Mouse (Mus musculus): ENCODE measurements around the gene Sit1. TPM values are rescaled to one million over a fixed set of nuclear protein-coding genes. Genes with fewer than 3 reads are reported as not detected.

Gene Sit1
- polyA plus RNA-seq, 1 experiment from 2014 or later = not detected

- no peak overlapping the region for H3K4me3 ChIP-seq (ENCODE audit: low read depth, low read length)
- no peaks in the 10 kb centered on the region for H3K9me3 ChIP-seq (replicated peaks; ENCODE audit: control insufficient read depth, low read length)
- no peak for ATAC-seq (replicated peaks; ENCODE audit: insufficient number of reproducible peaks, low FRiP score, low TSS enrichment)
- no peak overlapping the region; the same call in 1 of the 2 replicates for H3K9ac ChIP-seq (ENCODE audit: low read depth, low read length)
- no peaks in the 10 kb centered on the region for H3K27me3 ChIP-seq (ENCODE audit: control insufficient read depth, insufficient read depth, low read length)
- H3K4me2 ChIP-seq = no peak overlapping the region; the same call in 1 of the 2 replicates
- WGBS (ENCODE audit: insufficient replicate concordance) = 91% methylated on average over 8 of the region's 8 CpGs
- H3K27ac ChIP-seq (ENCODE audit: low read depth, low read length) = no peak overlapping the region
- H3K36me3 ChIP-seq (ENCODE audit: control insufficient read depth, insufficient read depth, low read length) = 0 out of 2 replicates have a peak, but pooled peaks cover 2% of the 10 kb centered on the region
- H3K4me1 ChIP-seq (ENCODE audit: control insufficient read depth, insufficient read depth, low read length) = peaks cover 36% of the 10 kb centered on the region
Measured at GRCm38 (mm10) chr4:43497405-43497804, 13.9 kb upstream of the Sit1 start.

DNA sequence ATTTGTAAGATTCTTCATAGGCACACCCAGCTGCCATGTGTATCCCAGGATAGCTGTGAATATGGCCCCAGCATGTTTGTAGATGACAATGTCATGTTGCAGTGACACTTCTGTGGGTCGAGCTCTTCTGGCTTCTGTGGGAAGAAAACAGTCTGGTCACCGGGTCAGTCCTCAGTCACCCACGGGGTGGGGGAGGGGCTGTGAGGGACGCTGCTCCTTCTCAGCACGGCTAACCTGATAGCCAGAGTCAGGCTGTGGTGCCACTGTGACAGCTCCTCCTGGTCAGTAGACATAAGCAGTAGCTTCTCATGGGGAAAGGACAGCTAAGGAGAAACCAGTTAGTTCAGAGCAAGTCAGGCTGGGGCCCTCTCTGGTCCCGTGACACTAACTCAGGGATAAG is 13.1 kb upstream of the Sit1 start:
- WGBS (ENCODE audit: insufficient replicate concordance) = 44% methylated on average over 6 of the region's 6 CpGs
- no peak overlapping the region; the same call in 1 of the 2 replicates for H3K9ac ChIP-seq (ENCODE audit: low read depth, low read length)
- no peak overlapping the region for H3K4me2 ChIP-seq
- H3K4me3 ChIP-seq (ENCODE audit: low read depth, low read length) = no peak overlapping the region
- no peaks in the 10 kb centered on the region for H3K27me3 ChIP-seq (ENCODE audit: control insufficient read depth, insufficient read depth, low read length)
- no peaks in the 10 kb centered on the region for H3K9me3 ChIP-seq (replicated peaks; ENCODE audit: control insufficient read depth, low read length)
- H3K4me1 ChIP-seq (ENCODE audit: control insufficient read depth, insufficient read depth, low read length) = peaks cover 36% of the 10 kb centered on the region
- H3K27ac ChIP-seq (ENCODE audit: low read depth, low read length) = no peak overlapping the region
- H3K36me3 ChIP-seq (ENCODE audit: control insufficient read depth, insufficient read depth, low read length) = 0 out of 2 replicates have a peak, but pooled peaks cover 2% of the 10 kb centered on the region
- no peak for ATAC-seq (replicated peaks; ENCODE audit: insufficient number of reproducible peaks, low FRiP score, low TSS enrichment)

- ATAC-seq (replicated peaks; ENCODE audit: insufficient number of reproducible peaks, low FRiP score, low TSS enrichment) = no peak
- H3K9ac ChIP-seq (ENCODE audit: low read depth, low read length) = peak overlapping the region; percentile 91
- peaks cover 35% of the 10 kb centered on the region for H3K4me1 ChIP-seq (ENCODE audit: control insufficient read depth, insufficient read depth, low read length)
- H3K4me3 ChIP-seq (ENCODE audit: low read depth, low read length) = peak overlapping the region; percentile 76
- H3K9me3 ChIP-seq (replicated peaks; ENCODE audit: control insufficient read depth, low read length) = no peaks in the 10 kb centered on the region
- H3K4me2 ChIP-seq = peak overlapping the region; percentile 88
- H3K36me3 ChIP-seq (ENCODE audit: control insufficient read depth, insufficient read depth, low read length) = 0 out of 2 replicates have a peak, but pooled peaks cover 2% of the 10 kb centered on the region
- under 1% methylated on average over 9 of the region's 9 CpGs for WGBS (ENCODE audit: insufficient replicate concordance)
- peak overlapping the region; percentile 75 for H3K27ac ChIP-seq (ENCODE audit: low read depth, low read length)
- no peaks in the 10 kb centered on the region for H3K27me3 ChIP-seq (ENCODE audit: control insufficient read depth, insufficient read depth, low read length)
Measured at GRCm38 (mm10) chr4:43493846-43494240, 10.3 kb upstream of the Sit1 start.

DNA sequence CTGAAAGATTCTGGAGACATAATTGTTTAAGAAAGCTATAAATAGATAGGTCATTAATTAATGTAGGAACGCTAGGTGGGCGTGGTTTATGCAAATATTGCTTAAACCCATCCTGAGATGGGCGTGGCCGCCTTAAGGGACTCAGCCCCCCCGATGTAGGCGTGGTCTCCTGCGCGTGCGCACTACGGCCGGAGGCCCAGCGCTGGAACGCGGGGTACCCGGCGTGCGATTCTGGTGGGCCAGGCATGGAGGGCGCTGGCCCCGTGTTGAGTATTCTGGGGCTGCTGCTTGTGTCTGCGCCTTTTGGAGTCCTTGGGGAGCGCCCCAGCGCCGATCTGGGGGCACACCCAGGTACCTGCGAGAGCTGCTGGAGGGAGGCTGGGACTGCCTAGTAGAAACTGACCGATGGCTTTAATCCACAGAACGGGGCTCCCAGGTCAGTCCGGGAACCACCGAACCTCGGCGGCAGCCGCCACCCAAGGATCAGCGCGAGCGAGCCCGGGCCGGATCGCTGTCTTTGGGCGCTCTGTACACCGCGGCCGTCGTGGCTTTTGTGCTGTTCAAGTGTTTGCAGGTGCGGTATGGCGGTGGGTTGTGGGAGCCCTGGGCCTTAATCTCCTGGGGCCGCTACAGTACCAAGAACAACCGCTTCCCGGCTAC is 9.8 kb upstream of the Sit1 start:
- Histone ChIP-seq H3K9ac (ENCODE audit: low read depth, low read length) (peak overlapping the region; percentile 91), H3K36me3 (ENCODE audit: control insufficient read depth, insufficient read depth, low read length) (0 out of 2 replicates have a peak, but pooled peaks cover 2% of the 10 kb centered on the region), H3K27ac (ENCODE audit: low read depth, low read length) (peak overlapping the region; percentile 75), H3K4me2 (peak overlapping the region; percentile 88), H3K9me3 (replicated peaks; ENCODE audit: control insufficient read depth, low read length) (no peaks in the 10 kb centered on the region), H3K4me1 (ENCODE audit: control insufficient read depth, insufficient read depth, low read length) (peaks cover 30% of the 10 kb centered on the region), H3K27me3 (ENCODE audit: control insufficient read depth, insufficient read depth, low read length) (no peaks in the 10 kb centered on the region), H3K4me3 (ENCODE audit: low read depth, low read length) (peak overlapping the region; percentile 76)
- peak; percentile 88 for ATAC-seq (replicated peaks; ENCODE audit: insufficient number of reproducible peaks, low FRiP score, low TSS enrichment)
- WGBS (ENCODE audit: insufficient replicate concordance) = under 1% methylated on average over 47 of the region's 47 CpGs

GRCm38 (mm10) chr4:43492821-43493185 is 9.3 kb upstream of the Sit1 start, which contains the start of gene Ccdc107:
TSS of gene Ccdc107 (plus strand) at chr4:43492900.
- H3K27ac ChIP-seq (ENCODE audit: low read depth, low read length) = peak within 1 kb of the TSS; percentile 75
- H3K9ac ChIP-seq (ENCODE audit: low read depth, low read length) = peak within 1 kb of the TSS; percentile 91
- H3K4me3 ChIP-seq (ENCODE audit: low read depth, low read length) = peak within 1 kb of the TSS; percentile 76
- peak; percentile 97 for ATAC-seq (replicated peaks; ENCODE audit: insufficient number of reproducible peaks, low FRiP score, low TSS enrichment)
- 0 out of 2 replicates have a peak, but pooled peaks cover 2% of the 10 kb centered on the region for H3K36me3 ChIP-seq (ENCODE audit: control insufficient read depth, insufficient read depth, low read length)
- 0% methylated on average over 25 of the region's 25 CpGs for WGBS (ENCODE audit: insufficient replicate concordance)
- H3K4me1 ChIP-seq (ENCODE audit: control insufficient read depth, insufficient read depth, low read length) = peaks cover 25% of the 10 kb centered on the region
- H3K4me2 ChIP-seq = peak within 1 kb of the TSS; percentile 88
- H3K27me3 ChIP-seq (ENCODE audit: control insufficient read depth, insufficient read depth, low read length) = no peaks in the 10 kb centered on the region
- H3K9me3 ChIP-seq (replicated peaks; ENCODE audit: control insufficient read depth, low read length) = no peaks in the 10 kb centered on the region

- Histone ChIP-seq H3K27me3 (ENCODE audit: control insufficient read depth, insufficient read depth, low read length) (no peaks in the 10 kb centered on the region), H3K4me2 (peak overlapping the region; percentile 88), H3K9ac (ENCODE audit: low read depth, low read length) (no peak overlapping the region), H3K4me3 (ENCODE audit: low read depth, low read length) (peak overlapping the region; percentile 76; the same call in 1 of the 2 replicates), H3K27ac (ENCODE audit: low read depth, low read length) (0 out of 2 replicates have a peak overlapping the region, but pooled peaks have one; percentile 75), H3K9me3 (replicated peaks; ENCODE audit: control insufficient read depth, low read length) (no peaks in the 10 kb centered on the region), H3K36me3 (ENCODE audit: control insufficient read depth, insufficient read depth, low read length) (no peaks in the 10 kb centered on the region), H3K4me1 (ENCODE audit: control insufficient read depth, insufficient read depth, low read length) (peaks cover 19% of the 10 kb centered on the region)
- WGBS (ENCODE audit: insufficient replicate concordance) = 47% methylated on average over 12 of the region's 12 CpGs
- ATAC-seq (replicated peaks; ENCODE audit: insufficient number of reproducible peaks, low FRiP score, low TSS enrichment) = no peak
Measured at GRCm38 (mm10) chr4:43492101-43492820, 8.7 kb upstream of the Sit1 start.

DNA sequence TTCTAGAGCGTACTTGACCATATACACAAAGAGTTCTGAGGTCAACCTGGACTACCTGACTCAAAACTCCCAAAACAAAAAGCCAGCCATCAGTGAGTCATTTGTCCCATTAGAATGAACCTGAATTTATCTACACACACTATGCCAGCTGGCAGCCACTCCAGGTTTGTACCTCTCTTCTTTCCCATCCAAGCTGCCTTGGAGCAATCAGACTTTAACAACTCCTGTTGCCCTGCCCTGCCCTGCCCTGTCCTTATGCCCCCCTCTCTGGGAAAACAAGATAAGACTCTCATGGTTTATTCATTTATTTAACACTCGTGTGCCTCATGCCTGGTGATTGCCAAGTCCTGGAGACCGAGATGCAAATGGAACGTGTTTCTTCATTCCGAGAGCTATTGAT is 7.3 kb upstream of the Sit1 start:
- WGBS (ENCODE audit: insufficient replicate concordance) = 79% methylated on average over 5 of the region's 5 CpGs
- Histone ChIP-seq H3K9me3 (replicated peaks; ENCODE audit: control insufficient read depth, low read length) (no peaks in the 10 kb centered on the region), H3K27ac (ENCODE audit: low read depth, low read length) (no peak overlapping the region), H3K4me2 (no peak overlapping the region), H3K4me1 (ENCODE audit: control insufficient read depth, insufficient read depth, low read length) (peaks cover 11% of the 10 kb centered on the region), H3K27me3 (ENCODE audit: control insufficient read depth, insufficient read depth, low read length) (no peaks in the 10 kb centered on the region), H3K4me3 (ENCODE audit: low read depth, low read length) (no peak overlapping the region), H3K36me3 (ENCODE audit: control insufficient read depth, insufficient read depth, low read length) (no peaks in the 10 kb centered on the region), H3K9ac (ENCODE audit: low read depth, low read length) (no peak overlapping the region)
- ATAC-seq (replicated peaks; ENCODE audit: insufficient number of reproducible peaks, low FRiP score, low TSS enrichment) = no peak

DNA sequence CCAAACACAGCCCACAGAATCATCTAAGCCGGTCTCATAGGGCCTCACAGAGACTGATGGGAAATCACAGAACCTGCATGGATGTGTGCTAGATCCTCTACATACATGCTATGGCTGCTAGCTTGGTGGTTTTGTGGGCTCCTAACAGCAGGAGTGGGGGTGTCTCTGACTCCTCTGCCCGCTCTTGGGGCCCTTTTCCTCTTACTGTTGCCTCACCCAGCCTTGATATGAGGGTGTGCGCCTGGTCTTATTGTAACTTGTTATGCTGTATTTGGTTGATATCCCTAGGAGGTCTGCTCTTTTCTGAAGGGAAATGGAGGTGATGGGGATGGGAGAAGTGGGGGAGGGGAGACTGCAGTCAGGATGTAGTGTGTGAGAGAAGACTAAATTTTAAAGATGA is 6.1 kb upstream of the Sit1 start:
- Histone ChIP-seq H3K27me3 (ENCODE audit: control insufficient read depth, insufficient read depth, low read length) (no peaks in the 10 kb centered on the region), H3K9ac (ENCODE audit: low read depth, low read length) (no peak overlapping the region), H3K36me3 (ENCODE audit: control insufficient read depth, insufficient read depth, low read length) (no peaks in the 10 kb centered on the region), H3K4me3 (ENCODE audit: low read depth, low read length) (no peak overlapping the region), H3K9me3 (replicated peaks; ENCODE audit: control insufficient read depth, low read length) (no peaks in the 10 kb centered on the region), H3K4me2 (no peak overlapping the region), H3K4me1 (ENCODE audit: control insufficient read depth, insufficient read depth, low read length) (peaks cover 7% of the 10 kb centered on the region), H3K27ac (ENCODE audit: low read depth, low read length) (no peak overlapping the region)
- 88% methylated on average over 3 of the region's 3 CpGs for WGBS (ENCODE audit: insufficient replicate concordance)
- ATAC-seq (replicated peaks; ENCODE audit: insufficient number of reproducible peaks, low FRiP score, low TSS enrichment) = no peak
